Mouse (Mus musculus) limb, embryonic 15.5 days (tissue): Measurements from ENCODE around the gene Slc39a7. TPM values are rescaled to one million over a fixed set of nuclear protein-coding genes. Genes with fewer than 3 reads are reported as not detected.

Source experiments
- ATAC-seq: fragments of 200-750 bp; cut with Nextera tagmentation; 2 replicates; pipeline ENCODE4 v1.8.0; 2017; ENCODE audit warnings: low read depth, moderate TSS enrichment; ENCODE audit not compliant: insufficient number of reproducible peaks, low FRiP score, low TSS enrichment
- H3K27ac ChIP-seq: fragments of 300-500 bp; sonication (generic); 2 replicates; pipeline ENCODE4 v1.5.1; 2015; ENCODE audit warnings: moderate library complexity, mild to moderate bottlenecking, inconsistent platforms
- H3K27me3 ChIP-seq: fragments of 300-500 bp; sonication (generic); 2 replicates; pipeline ENCODE4 v1.6.1; 2015; ENCODE audit warnings: inconsistent platforms
- H3K36me3 ChIP-seq: fragments of 300-500 bp; sonication (generic); 2 replicates; pipeline ENCODE4 v1.6.1; 2015; ENCODE audit warnings: inconsistent platforms
- H3K4me1 ChIP-seq: fragments of 300-500 bp; sonication (generic); 2 replicates; pipeline ENCODE4 v1.6.1; 2015; ENCODE audit warnings: inconsistent platforms
- H3K4me2 ChIP-seq: fragments of 300-500 bp; sonication (generic); 2 replicates; pipeline ENCODE4 v1.6.1; 2015; ENCODE audit warnings: mild to moderate bottlenecking, inconsistent platforms
- H3K4me3 ChIP-seq: fragments of 300-500 bp; sonication (generic); 2 replicates; pipeline ENCODE4 v1.5.1; 2015; ENCODE audit warnings: mild to moderate bottlenecking, inconsistent platforms
- H3K9ac ChIP-seq: fragments of 300-500 bp; sonication (generic); 2 replicates; pipeline ENCODE4 v1.6.1; 2015; ENCODE audit warnings: inconsistent platforms
- H3K9me3 ChIP-seq: fragments of 300-500 bp; sonication (generic); 2 replicates; pipeline ENCODE4 v1.6.1; 2016; ENCODE audit warnings: inconsistent platforms
- WGBS: fragments of 180-500 bp; shearing (Covaris S2); methylation state at CpG from one replicate; pipeline ENCODE4 v1.1.7; 2015; 5-methylcytosine and 5-hydroxymethylcytosine counted together
- polyA plus RNA-seq: library from polyadenylated mRNA; unstranded; fragments of >200 nt; fragmentation: Nextera tagmentation; extraction: Ambion mirVana; gene quantifications from 2 replicates; pipeline ENCODE4 v1.2.1, GENCODE M21; 2015

Slc39a7 gene
- polyA plus RNA-seq, 1 experiment from 2014 or later = 259 TPM

- H3K9me3 ChIP-seq = no peaks in the 10 kb centered on the region
- H3K4me3 ChIP-seq = peak overlapping the region; percentile 42
- H3K27me3 ChIP-seq = peaks cover 27% of the 10 kb centered on the region
- H3K4me1 ChIP-seq = peaks cover 46% of the 10 kb centered on the region
- peaks cover 32% of the 10 kb centered on the region for H3K36me3 ChIP-seq
- peak overlapping the region; percentile 40 for H3K4me2 ChIP-seq
- peak overlapping the region; percentile 84 for H3K27ac ChIP-seq
- peak overlapping the region; percentile 21; the same call in 1 of the 2 replicates for H3K9ac ChIP-seq
- no peak for ATAC-seq
- WGBS = 20% methylated on average over 17 of the region's 17 CpGs
Observed at GRCm38 (mm10) chr17:34039562-34040450, 8.3 kb upstream of the Slc39a7 start.

- peak within 1 kb of the TSS; percentile 42 for H3K4me3 ChIP-seq
- peak; percentile 58 for ATAC-seq
- H3K27me3 ChIP-seq = peaks cover 27% of the 10 kb centered on the region
- peak within 1 kb of the TSS; percentile 21; the same call in 1 of the 2 replicates for H3K9ac ChIP-seq
- no peaks in the 10 kb centered on the region for H3K9me3 ChIP-seq
- peaks cover 48% of the 10 kb centered on the region for H3K4me1 ChIP-seq
- WGBS = 4% methylated on average over 28 of the region's 28 CpGs
- H3K4me2 ChIP-seq = peak within 1 kb of the TSS; percentile 40
- peak within 1 kb of the TSS; percentile 84 for H3K27ac ChIP-seq
- peaks cover 38% of the 10 kb centered on the region for H3K36me3 ChIP-seq
Observed at GRCm38 (mm10) chr17:34038878-34039561, 7.5 kb upstream of the Slc39a7 start, which contains the start of gene Col11a2. Gene Col11a2, plus strand, starts transcription at chr17:34039437.

GRCm38 (mm10) chr17:34038440-34038839 is 7.0 kb upstream of the Slc39a7 start:
- peak overlapping the region; percentile 40 for H3K4me2 ChIP-seq
- peak overlapping the region; percentile 84 for H3K27ac ChIP-seq
- peaks cover 44% of the 10 kb centered on the region for H3K36me3 ChIP-seq
- H3K4me3 ChIP-seq = peak overlapping the region; percentile 42
- no peak overlapping the region for H3K9ac ChIP-seq
- peaks cover 27% of the 10 kb centered on the region for H3K27me3 ChIP-seq
- H3K4me1 ChIP-seq = peaks cover 54% of the 10 kb centered on the region
- peak; percentile 41; the same call in 1 of the 2 replicates for ATAC-seq
- 16% methylated on average over 21 of the region's 21 CpGs for WGBS
- H3K9me3 ChIP-seq = no peaks in the 10 kb centered on the region

GRCm38 (mm10) chr17:34037241-34037640 is 5.8 kb upstream of the Slc39a7 start:
- Histone ChIP-seq H3K36me3 (peaks cover 45% of the 10 kb centered on the region), H3K4me2 (no peak overlapping the region), H3K27me3 (peaks cover 25% of the 10 kb centered on the region), H3K4me3 (no peak overlapping the region), H3K9me3 (no peaks in the 10 kb centered on the region), H3K4me1 (peaks cover 64% of the 10 kb centered on the region), H3K27ac (peak overlapping the region; percentile 71; the same call in 1 of the 2 replicates), H3K9ac (no peak overlapping the region)
- no peak for ATAC-seq
- 90% methylated on average over 7 of the region's 7 CpGs for WGBS

GRCm38 (mm10) chr17:34036647-34037046 is 5.2 kb upstream of the Slc39a7 start:
- no peak overlapping the region for H3K9ac ChIP-seq
- H3K27ac ChIP-seq = no peak overlapping the region
- no peak overlapping the region for H3K4me3 ChIP-seq
- H3K36me3 ChIP-seq = peaks cover 45% of the 10 kb centered on the region
- no peak for ATAC-seq
- WGBS = 83% methylated on average over 10 of the region's 10 CpGs
- H3K27me3 ChIP-seq = peaks cover 19% of the 10 kb centered on the region
- no peaks in the 10 kb centered on the region for H3K9me3 ChIP-seq
- H3K4me1 ChIP-seq = peaks cover 60% of the 10 kb centered on the region
- H3K4me2 ChIP-seq = no peak overlapping the region

- peaks cover 58% of the 10 kb centered on the region for H3K4me1 ChIP-seq
- H3K4me3 ChIP-seq = no peak overlapping the region
- peaks cover 14% of the 10 kb centered on the region; the same call in 1 of the 2 replicates for H3K27me3 ChIP-seq
- no peak overlapping the region for H3K27ac ChIP-seq
- no peak overlapping the region for H3K4me2 ChIP-seq
- peaks cover 46% of the 10 kb centered on the region for H3K36me3 ChIP-seq
- no peaks in the 10 kb centered on the region for H3K9me3 ChIP-seq
- no peak overlapping the region for H3K9ac ChIP-seq
- no peak for ATAC-seq
- 88% methylated on average over 9 of the region's 9 CpGs for WGBS
Observed at GRCm38 (mm10) chr17:34035517-34035916, 4.0 kb upstream of the Slc39a7 start.

GRCm38 (mm10) chr17:34034064-34034463 is 2.6 kb upstream of the Slc39a7 start:
- Histone ChIP-seq H3K4me2 (no peak overlapping the region), H3K36me3 (peaks cover 60% of the 10 kb centered on the region), H3K4me3 (no peak overlapping the region), H3K27ac (no peak overlapping the region; the same call in 1 of the 2 replicates), H3K4me1 (peaks cover 60% of the 10 kb centered on the region), H3K27me3 (peaks cover 9% of the 10 kb centered on the region; the same call in 1 of the 2 replicates), H3K9me3 (no peaks in the 10 kb centered on the region), H3K9ac (no peak overlapping the region)
- no peak for ATAC-seq
- WGBS = 79% methylated on average over 10 of the region's 10 CpGs

GRCm38 (mm10) chr17:34033441-34033840 is 2.0 kb upstream of the Slc39a7 start:
- ATAC-seq = no peak
- Histone ChIP-seq H3K27me3 (peaks cover 6% of the 10 kb centered on the region; the same call in 1 of the 2 replicates), H3K36me3 (peaks cover 66% of the 10 kb centered on the region), H3K9me3 (no peaks in the 10 kb centered on the region), H3K4me2 (peak overlapping the region; percentile 80), H3K27ac (no peak overlapping the region), H3K9ac (no peak overlapping the region), H3K4me1 (peaks cover 60% of the 10 kb centered on the region), H3K4me3 (peak overlapping the region; percentile 96)
- WGBS = 91% methylated on average over 9 of the region's 9 CpGs

- WGBS = 49% methylated on average over 9 of the region's 9 CpGs
- Histone ChIP-seq H3K4me1 (peaks cover 60% of the 10 kb centered on the region), H3K9me3 (no peaks in the 10 kb centered on the region), H3K27ac (peak overlapping the region; percentile 97; the same call in 1 of the 2 replicates), H3K9ac (peak overlapping the region; percentile 90), H3K4me2 (peak overlapping the region; percentile 80), H3K27me3 (0 out of 2 replicates have a peak, but pooled peaks cover 2% of the 10 kb centered on the region), H3K36me3 (peaks cover 67% of the 10 kb centered on the region), H3K4me3 (peak overlapping the region; percentile 96)
- no peak for ATAC-seq
Observed at GRCm38 (mm10) chr17:34032806-34033205, 1.3 kb upstream of the Slc39a7 start.

GRCm38 (mm10) chr17:34032174-34032632 is 721 bp upstream of the Slc39a7 start:
- peak overlapping the region; percentile 96 for H3K4me3 ChIP-seq
- H3K36me3 ChIP-seq = peaks cover 61% of the 10 kb centered on the region
- peak overlapping the region; percentile 90 for H3K9ac ChIP-seq
- under 1% methylated on average over 19 of the region's 48 CpGs for WGBS
- peak overlapping the region; percentile 97 for H3K27ac ChIP-seq
- H3K4me1 ChIP-seq = peaks cover 60% of the 10 kb centered on the region
- peak overlapping the region; percentile 80 for H3K4me2 ChIP-seq
- no peaks in the 10 kb centered on the region for H3K27me3 ChIP-seq
- peak; percentile 5; the same call in 1 of the 2 replicates for ATAC-seq
- H3K9me3 ChIP-seq = no peaks in the 10 kb centered on the region

GRCm38 (mm10) chr17:34030861-34031326 is 588 bp downstream of the Slc39a7 start:
- Histone ChIP-seq H3K4me2 (peak overlapping the region; percentile 91), H3K9me3 (no peaks in the 10 kb centered on the region), H3K27ac (peak overlapping the region; percentile 97), H3K27me3 (no peaks in the 10 kb centered on the region), H3K9ac (peak overlapping the region; percentile 97), H3K36me3 (peaks cover 48% of the 10 kb centered on the region), H3K4me1 (peaks cover 71% of the 10 kb centered on the region), H3K4me3 (peak overlapping the region; percentile 96)
- ATAC-seq = no peak
- WGBS = 3% methylated on average over 20 of the region's 20 CpGs
